Mouse (Mus musculus) spleen, adult 2 months (tissue): ENCODE data around the gene Grk2.

Source experiments
- CTCF ChIP-seq: fragments of 200-500 bp; IDR thresholded peaks from 2 replicates; pipeline ENCODE4 v1.5.1; 2011; ENCODE audit warnings: mild to moderate bottlenecking, inconsistent platforms; ENCODE audit not compliant: insufficient read depth, insufficient read length, insufficient replicate concordance; ENCODE audit errors: extremely low read depth
- POLR2A ChIP-seq: fragments of 200-500 bp; IDR thresholded peaks from 2 replicates; pipeline ENCODE4 v1.6.1; 2011; ENCODE audit warnings: low read depth, low read length, inconsistent platforms

DNA sequence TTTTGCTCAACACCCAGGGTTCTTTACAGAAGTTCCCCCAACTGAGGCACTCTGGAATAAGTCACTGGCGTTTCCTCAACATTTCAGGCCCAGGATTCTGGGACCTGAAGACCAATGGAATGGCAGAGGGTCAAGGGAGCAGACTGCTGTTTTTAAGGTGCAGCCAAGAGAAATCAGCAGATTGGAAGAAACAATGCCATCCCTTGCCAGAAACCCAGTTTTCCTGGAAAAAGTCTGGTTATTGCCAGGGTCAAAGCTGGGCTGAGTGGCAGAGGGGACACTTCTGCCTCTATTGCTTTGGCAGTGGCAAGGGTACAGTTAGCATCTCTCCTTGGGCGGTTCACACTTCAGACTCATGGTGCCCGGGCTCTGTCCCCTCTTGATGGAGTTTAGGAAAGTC is 11.2 kb upstream of the Grk2 start:
- TF ChIP-seq POLR2A: no peak
- TF ChIP-seq CTCF: no peak
